Mouse (Mus musculus) urinary bladder, postnatal 4 days (tissue): ENCODE data around the gene Btg2.
A peak's percentile ranks its signal among the peaks of the same experiment; 100 is the strongest.

Source experiments
- DNase-seq, 2 experiments: peaks; one replicate each; pipeline ENCODE4 v3.0.0; 2021 to 2022; ENCODE audit warnings: low spot score in 2 of 2

Btg2 gene

GRCm38 (mm10) chr1:134097956-134098725, 19.2 kb upstream of the Btg2 start:
- peak; percentile 64 to 72 for DNase-seq

- DNase-seq = no peak
Observed at GRCm38 (mm10) chr1:134097080-134097855, 18.3 kb upstream of the Btg2 start.

- DNase-seq = no peak
Observed at GRCm38 (mm10) chr1:134096264-134096934, 17.5 kb upstream of the Btg2 start.

- no peak for DNase-seq
Observed at GRCm38 (mm10) chr1:134095721-134096120, 16.8 kb upstream of the Btg2 start.

- DNase-seq = no peak
Observed at GRCm38 (mm10) chr1:134095033-134095612, 16.2 kb upstream of the Btg2 start.

GRCm38 (mm10) chr1:134093771-134094526, 15.0 kb upstream of the Btg2 start:
- DNase-seq = no peak

- DNase-seq = peak; percentile 91 to 93
Observed at GRCm38 (mm10) chr1:134092852-134093770, 14.2 kb upstream of the Btg2 start.

GRCm38 (mm10) chr1:134092368-134092767, 13.4 kb upstream of the Btg2 start:
- DNase-seq = no peak

- no peak for DNase-seq
Observed at GRCm38 (mm10) chr1:134091851-134092250, 12.9 kb upstream of the Btg2 start.

- no peak for DNase-seq
Observed at GRCm38 (mm10) chr1:134089074-134089473, 10.2 kb upstream of the Btg2 start.

- DNase-seq = no peak
Observed at GRCm38 (mm10) chr1:134086811-134087398, 8.0 kb upstream of the Btg2 start.

GRCm38 (mm10) chr1:134086017-134086416, 7.1 kb upstream of the Btg2 start:
- DNase-seq = no peak

- DNase-seq = no peak
Observed at GRCm38 (mm10) chr1:134084128-134084527, 5.2 kb upstream of the Btg2 start.

GRCm38 (mm10) chr1:134083676-134084075, 4.8 kb upstream of the Btg2 start:
- DNase-seq = no peak

- DNase-seq = no peak
Observed at GRCm38 (mm10) chr1:134082987-134083516, 4.1 kb upstream of the Btg2 start.

GRCm38 (mm10) chr1:134080881-134081450, 2.0 kb upstream of the Btg2 start:
- no peak for DNase-seq

- DNase-seq = no peak
Observed at GRCm38 (mm10) chr1:134080406-134080805, 1.5 kb upstream of the Btg2 start.

GRCm38 (mm10) chr1:134079477-134080163, 700 bp upstream of the Btg2 start:
- no peak for DNase-seq
